Mouse (Mus musculus) v-Abl transformed pro-B cells (cell line): ENCODE data around the gene Kcnh4.

Source experiments
- in situ Hi-C, 2 experiments: fragments of 400-800 bp; cut with MboI; formaldehyde crosslinking; loops; one replicate each; pipeline ENCODE4 v1.15.1; 2025; ENCODE audit not compliant: unreplicated experiment in 2 of 2

Kcnh4 gene

GRCm38 (mm10) chr11:100736746-100737080 lies 23.0 kb downstream of the Kcnh4 start:
- in situ Hi-C loops: no loop called here

- in situ Hi-C loops: no loop called here
Measured at GRCm38 (mm10) chr11:100735954-100736745, 23.6 kb downstream of the Kcnh4 start.

- in situ Hi-C loops: no loop called here
Measured at GRCm38 (mm10) chr11:100735134-100735865, 24.4 kb downstream of the Kcnh4 start.

GRCm38 (mm10) chr11:100730477-100731205 lies 29.1 kb downstream of the Kcnh4 start:
- in situ Hi-C loops: no loop called here

- in situ Hi-C loops: no loop called here
Measured at GRCm38 (mm10) chr11:100729976-100730375, 29.8 kb downstream of the Kcnh4 start.

- in situ Hi-C loops: no loop called here
Measured at GRCm38 (mm10) chr11:100728601-100729000, 31.1 kb downstream of the Kcnh4 start.

GRCm38 (mm10) chr11:100727201-100727600 lies 32.5 kb downstream of the Kcnh4 start:
- in situ Hi-C loops: no loop called here

GRCm38 (mm10) chr11:100724919-100725512 lies 34.7 kb downstream of the Kcnh4 start:
- in situ Hi-C loops: no loop called here

GRCm38 (mm10) chr11:100722493-100723028 lies 37.2 kb downstream of the Kcnh4 start:
- in situ Hi-C loops: no loop called here

- in situ Hi-C loops: no loop called here
Measured at GRCm38 (mm10) chr11:100721776-100722492, 37.8 kb downstream of the Kcnh4 start.

GRCm38 (mm10) chr11:100721254-100721653 lies 38.5 kb downstream of the Kcnh4 start:
- in situ Hi-C loops: no loop called here

- in situ Hi-C loops: no loop called here
Measured at GRCm38 (mm10) chr11:100720345-100720744, 39.4 kb downstream of the Kcnh4 start.

GRCm38 (mm10) chr11:100719893-100720292 lies 39.8 kb downstream of the Kcnh4 start:
- in situ Hi-C loops: loop anchor here (5.0 to 10.0 kb wide), 4 partner anchors 32 to 237 kb away; partner anchors contain the start of gene Hcrt (in 1 of the 2)

- in situ Hi-C loops: loop anchor here (5.0 to 10.0 kb wide), 4 partner anchors 33 to 238 kb away; partner anchors contain the start of gene Hcrt (in 1 of the 2)
Measured at GRCm38 (mm10) chr11:100719312-100719711, 40.4 kb downstream of the Kcnh4 start.

- in situ Hi-C loops: loop anchor here (5.0 to 10.0 kb wide), 4 partner anchors 33 to 238 kb away; partner anchors contain the start of gene Hcrt (in 1 of the 2)
Measured at GRCm38 (mm10) chr11:100718866-100719265, 40.9 kb downstream of the Kcnh4 start.

- in situ Hi-C loops: loop anchor here (5.0 to 10.0 kb wide), 4 partner anchors 34 to 239 kb away; partner anchors contain the start of gene Hcrt (in 1 of the 2)
Measured at GRCm38 (mm10) chr11:100718462-100718861, 41.3 kb downstream of the Kcnh4 start.

GRCm38 (mm10) chr11:100716649-100717048 lies 43.1 kb downstream of the Kcnh4 start:
- in situ Hi-C loops: loop anchor here (5.0 to 10.0 kb wide), 4 partner anchors 36 to 241 kb away; partner anchors contain the start of gene Hcrt (in 1 of the 2)

- in situ Hi-C loops: loop anchor here (5.0 to 10.0 kb wide), 4 partner anchors 37 to 242 kb away; partner anchors contain the start of gene Hcrt (in 1 of the 2)
Measured at GRCm38 (mm10) chr11:100714948-100715347, 44.8 kb downstream of the Kcnh4 start.

- in situ Hi-C loops: loop anchor here in 1 of 2 experiments (10.0 kb wide), 1 partner anchor 150 kb away; no protein-coding TSS in a partner anchor
Measured at GRCm38 (mm10) chr11:100714534-100714915, 45.2 kb downstream of the Kcnh4 start.
